Mouse (Mus musculus) lung, embryonic 14.5 days (tissue): Measurements from ENCODE around the gene Slfn5. TPM values are rescaled to one million over a fixed set of nuclear protein-coding genes. Genes with fewer than 3 reads are reported as not detected.
A peak's percentile ranks its signal among the peaks of the same experiment; 100 is the strongest.
"Not testable (repeated sequence)": the region's sequence is repeated elsewhere in the genome, so short reads cannot be mapped to it uniquely, and the experiment has no call there.

ENCODE experiments used
- ATAC-seq: fragments of 200-750 bp; cut with Nextera tagmentation; 2 replicates; pipeline ENCODE4 v1.8.0; 2017; ENCODE audit warnings: mild to moderate bottlenecking, moderate TSS enrichment, moderate library complexity; ENCODE audit not compliant: insufficient read depth
- DNase-seq: peaks from one replicate; pipeline ENCODE4 v3.0.0-alpha.2; 2015
- H3K27ac ChIP-seq: fragments of 300-500 bp; sonication (generic); 2 replicates; pipeline ENCODE4 v1.5.1; 2014; ENCODE audit warnings: low read depth, mild to moderate bottlenecking, moderate library complexity
- H3K27me3 ChIP-seq: fragments of 300-500 bp; sonication (generic); 2 replicates; pipeline ENCODE4 v1.6.1; 2014; ENCODE audit warnings: low read length, control low read depth; ENCODE audit not compliant: insufficient read depth
- H3K36me3 ChIP-seq: fragments of 300-500 bp; sonication (generic); 2 replicates; pipeline ENCODE4 v1.6.1; 2014; ENCODE audit warnings: control low read depth; ENCODE audit not compliant: insufficient read depth
- H3K4me1 ChIP-seq: fragments of 300-500 bp; sonication (generic); 2 replicates; pipeline ENCODE4 v1.6.1; 2014; ENCODE audit warnings: antibody characterized with exemption, control low read depth; ENCODE audit not compliant: insufficient read depth
- H3K4me2 ChIP-seq: fragments of 300-500 bp; sonication (generic); 2 replicates; pipeline ENCODE4 v1.6.1; 2014; ENCODE audit warnings: mild to moderate bottlenecking
- H3K4me3 ChIP-seq: fragments of 300-500 bp; sonication (generic); 2 replicates; pipeline ENCODE4 v1.5.1; 2014; ENCODE audit warnings: low read depth, low read length
- H3K9ac ChIP-seq: fragments of 300-500 bp; sonication (generic); 2 replicates; pipeline ENCODE4 v1.6.1; 2014
- H3K9me3 ChIP-seq: fragments of 300-500 bp; sonication (generic); 2 replicates; pipeline ENCODE4 v1.6.1; 2016; ENCODE audit warnings: low read depth, low read length, control low read depth
- CTCF ChIP-seq: IDR thresholded peaks from 2 replicates; pipeline ENCODE4 v1.5.1; 2016; ENCODE audit warnings: antibody characterized with exemption, low read depth
- WGBS: fragments of 180-500 bp; shearing (Covaris S2); extraction: QIAGEN DNeasy Blood & Tissue Kit; methylation state at CpG from one replicate; pipeline ENCODE4 v1.1.7; 2014; 5-methylcytosine and 5-hydroxymethylcytosine counted together
- polyA plus RNA-seq: library from polyadenylated mRNA; unstranded; fragments of >200 nt; fragmentation: Nextera tagmentation; extraction: Ambion mirVana; gene quantifications from 2 replicates; pipeline ENCODE4 v1.2.1, GENCODE M21; 2014

The Slfn5 gene
- polyA plus RNA-seq, 1 experiment from 2014 or later: 1.6 TPM

DNA sequence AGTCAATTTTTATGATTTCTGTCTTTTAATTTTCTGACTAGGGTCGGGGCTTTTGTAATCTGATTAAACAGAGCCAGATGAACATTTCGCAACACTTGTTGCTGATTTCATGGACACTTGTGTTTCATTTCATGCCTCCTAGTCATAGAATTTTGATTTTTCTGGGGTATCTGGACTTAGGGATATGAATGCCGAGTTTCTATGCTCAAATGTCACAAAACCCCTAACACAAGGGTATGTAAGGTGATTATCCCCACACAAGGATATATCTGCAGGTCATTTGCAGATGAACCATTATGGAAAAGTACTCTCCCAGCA lies 21.6 kb upstream of the Slfn5 start:
- no peak for TF ChIP-seq CTCF
- 44% methylated on average over 3 of the region's 3 CpGs for WGBS
- peaks cover 47% of the 10 kb centered on the region for H3K27me3 ChIP-seq

DNA sequence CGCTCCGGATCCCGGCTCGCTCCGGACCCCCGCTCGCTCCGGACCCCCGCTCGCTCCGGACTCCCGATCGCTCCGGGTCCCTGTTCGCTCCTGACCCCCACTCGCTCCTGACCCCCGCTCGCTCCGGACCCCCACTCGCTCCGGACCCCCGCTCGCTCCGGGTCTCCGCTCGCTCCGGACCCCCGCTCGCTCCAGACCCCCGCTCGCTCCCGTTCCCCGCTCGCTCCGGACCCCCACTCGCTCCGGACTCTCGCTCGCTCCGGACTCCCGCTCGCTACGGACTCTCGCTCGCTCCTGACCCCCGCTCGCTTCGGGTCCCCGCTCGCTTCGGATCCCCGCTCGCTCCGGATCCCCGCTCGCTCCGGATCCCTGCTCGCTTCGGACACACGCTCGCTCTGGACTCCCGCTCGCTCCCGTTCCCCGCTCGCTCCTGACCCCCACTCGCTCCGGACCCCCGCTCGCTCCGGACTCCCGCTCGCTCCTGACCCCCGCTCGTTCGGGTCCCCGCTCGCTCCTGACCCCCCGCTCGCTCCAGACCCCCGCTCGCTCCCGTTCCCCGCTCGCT lies 20.7 kb upstream of the Slfn5 start:
- H3K27ac ChIP-seq, H3K36me3 ChIP-seq, H3K9ac ChIP-seq, H3K9me3 ChIP-seq, H3K4me1 ChIP-seq, ATAC-seq: not testable (repeated sequence)
- 1% methylated on average over 68 of the region's 85 CpGs for WGBS
- Histone ChIP-seq H3K4me3 (peak overlapping the region; percentile 47), H3K4me2 (peak overlapping the region; percentile 80), H3K27me3 (peaks cover 51% of the 10 kb centered on the region)
- DNase-seq: peak; percentile 50

More for the DNA sequence above, 21.6 kb upstream of the Slfn5 start:
- H3K27ac ChIP-seq: no peak overlapping the region
- no peak for ATAC-seq
- no peaks in the 10 kb centered on the region for H3K9me3 ChIP-seq
- no peak overlapping the region for H3K9ac ChIP-seq
- H3K36me3 ChIP-seq: no peaks in the 10 kb centered on the region
- no peak for DNase-seq
- 0 out of 2 replicates have a peak, but pooled peaks cover 4% of the 10 kb centered on the region for H3K4me1 ChIP-seq
- H3K4me3 ChIP-seq: no peak overlapping the region
- H3K4me2 ChIP-seq: no peak overlapping the region

DNA sequence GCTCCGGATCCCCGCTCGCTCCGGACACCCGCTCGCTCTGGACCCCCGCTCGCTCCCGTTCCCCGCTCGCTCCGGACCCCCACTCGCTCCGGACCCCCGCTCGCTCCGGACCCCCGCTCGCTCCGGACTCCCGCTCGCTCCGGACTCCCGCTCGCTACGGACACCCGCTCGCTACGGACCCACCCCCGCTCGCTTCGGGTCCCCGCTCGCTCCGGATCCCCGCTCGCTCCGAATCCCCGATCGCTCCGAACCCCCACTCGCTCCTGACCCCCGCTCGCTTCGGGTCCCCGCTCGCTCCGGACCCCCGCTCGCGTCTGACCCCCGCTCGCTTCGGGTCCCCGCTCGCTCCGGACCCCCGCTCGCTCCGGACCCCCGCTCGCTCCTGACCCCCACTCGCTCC lies 20.0 kb upstream of the Slfn5 start:
- ATAC-seq, H3K4me1 ChIP-seq, H3K36me3 ChIP-seq, H3K27ac ChIP-seq, H3K9me3 ChIP-seq: not testable (repeated sequence)
- peak overlapping the region; percentile 46; the same call in 1 of the 2 replicates for H3K9ac ChIP-seq
- H3K4me3 ChIP-seq: peak overlapping the region; percentile 47
- peak; percentile 22 for DNase-seq
- WGBS: 0% methylated on average over 53 of the region's 63 CpGs
- H3K27me3 ChIP-seq: peaks cover 53% of the 10 kb centered on the region
- peak overlapping the region; percentile 80 for H3K4me2 ChIP-seq

DNA sequence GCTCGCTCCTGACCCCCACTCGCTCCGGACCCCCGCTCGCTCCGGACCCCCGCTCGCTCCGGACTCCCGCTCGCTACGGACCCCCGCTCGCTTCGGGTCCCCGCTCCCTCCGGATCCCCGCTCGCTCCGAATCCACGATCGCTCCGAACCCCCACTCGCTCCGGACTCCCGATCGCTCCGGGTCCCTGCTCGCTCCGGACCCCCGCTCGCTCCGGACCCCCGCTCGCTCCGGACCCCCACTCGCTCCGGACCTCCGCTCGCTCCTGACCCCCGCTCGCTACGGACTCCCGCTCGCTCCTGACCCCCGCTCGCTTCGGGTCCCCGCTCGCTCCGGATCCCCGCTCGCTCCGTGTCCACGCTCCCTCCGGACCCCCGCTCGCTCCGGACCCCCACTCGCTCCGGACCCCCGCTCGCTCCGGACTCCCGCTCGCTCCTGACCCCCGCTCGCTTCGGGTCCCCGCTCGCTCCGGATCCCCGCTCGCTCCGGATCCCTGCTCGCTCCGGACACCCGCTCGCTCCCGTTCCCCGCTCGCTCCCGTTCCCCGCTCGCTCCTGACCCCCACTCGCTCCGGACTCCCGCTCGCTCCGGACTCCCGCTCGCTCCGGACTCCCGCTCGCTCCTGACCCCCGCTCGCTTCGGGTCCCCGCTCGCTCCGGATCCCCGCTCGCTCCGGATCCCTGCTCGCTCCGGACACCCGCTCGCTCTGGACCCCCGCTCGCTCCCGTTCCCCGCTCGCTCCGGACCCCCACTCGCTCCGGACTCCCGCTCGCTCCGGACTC lies 19.3 kb upstream of the Slfn5 start:
- H3K27ac ChIP-seq, DNase-seq, H3K36me3 ChIP-seq, H3K4me1 ChIP-seq, H3K9me3 ChIP-seq, ATAC-seq: not testable (repeated sequence)
- peaks cover 57% of the 10 kb centered on the region for H3K27me3 ChIP-seq
- H3K4me2 ChIP-seq: peak overlapping the region; percentile 80
- peak overlapping the region; percentile 47 for H3K4me3 ChIP-seq
- under 1% methylated on average over 103 of the region's 119 CpGs for WGBS
- peak overlapping the region; percentile 46 for H3K9ac ChIP-seq

DNA sequence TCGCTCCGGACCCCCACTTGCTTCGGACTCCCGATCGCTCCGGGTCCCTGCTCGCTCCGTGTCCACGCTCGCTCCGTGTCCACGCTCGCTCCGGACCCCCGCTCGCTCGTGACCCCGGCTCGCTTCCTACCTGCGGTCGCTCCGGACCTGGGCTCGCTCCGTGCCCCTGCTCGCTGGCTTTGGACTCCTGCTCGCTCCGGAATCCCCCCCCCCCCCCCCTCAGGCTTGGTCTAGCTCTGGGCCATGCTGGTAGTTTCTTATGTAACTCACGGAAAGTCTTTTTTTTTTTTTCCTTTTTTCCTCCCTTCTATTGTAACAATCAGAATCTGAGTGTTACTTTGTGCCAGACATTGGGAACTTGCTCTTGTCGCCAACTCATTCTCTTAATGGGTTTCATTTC lies 18.0 kb upstream of the Slfn5 start:
- H3K4me1 ChIP-seq: 0 out of 2 replicates have a peak, but pooled peaks cover 4% of the 10 kb centered on the region
- TF ChIP-seq CTCF: no peak
- ATAC-seq (no peak), DNase-seq (peak; percentile 3)
- H3K27ac ChIP-seq: no peak overlapping the region
- peak overlapping the region; percentile 80 for H3K4me2 ChIP-seq
- WGBS: 3% methylated on average over 29 of the region's 29 CpGs
- H3K9ac ChIP-seq: peak overlapping the region; percentile 32; the same call in 1 of the 2 replicates
- H3K9me3 ChIP-seq: no peaks in the 10 kb centered on the region
- H3K36me3 ChIP-seq: no peaks in the 10 kb centered on the region
- peaks cover 55% of the 10 kb centered on the region for H3K27me3 ChIP-seq
- H3K4me3 ChIP-seq: peak overlapping the region; percentile 47

DNA sequence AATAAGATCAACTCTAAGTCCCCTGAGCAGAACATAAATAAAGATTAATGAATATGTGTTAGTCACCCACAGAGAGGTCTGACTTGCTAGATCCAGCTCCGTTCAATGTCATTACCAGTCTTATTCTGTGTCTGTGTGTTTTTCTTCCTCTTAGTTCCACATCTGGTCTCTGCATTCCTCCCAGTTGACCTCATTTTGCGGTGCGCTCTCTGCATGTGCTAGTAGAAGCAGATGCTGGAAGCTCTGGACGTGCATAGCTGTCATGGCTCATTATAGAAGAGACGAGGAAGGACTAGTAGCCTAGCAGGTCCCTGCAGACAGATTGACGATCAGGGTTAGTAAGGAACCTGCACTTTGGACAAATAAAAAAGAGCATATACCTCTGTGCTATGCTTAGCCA lies 7.8 kb upstream of the Slfn5 start:
- H3K4me1 ChIP-seq: no peaks in the 10 kb centered on the region
- no peak overlapping the region for H3K4me3 ChIP-seq
- TF ChIP-seq CTCF: no peak
- WGBS: 60% methylated on average over 6 of the region's 6 CpGs
- DNase-seq (no peak), ATAC-seq (no peak)
- H3K9ac ChIP-seq: no peak overlapping the region
- H3K27me3 ChIP-seq: 0 out of 2 replicates have a peak, but pooled peaks cover 4% of the 10 kb centered on the region
- no peak overlapping the region for H3K27ac ChIP-seq
- no peaks in the 10 kb centered on the region for H3K9me3 ChIP-seq
- no peaks in the 10 kb centered on the region for H3K36me3 ChIP-seq
- no peak overlapping the region for H3K4me2 ChIP-seq

DNA sequence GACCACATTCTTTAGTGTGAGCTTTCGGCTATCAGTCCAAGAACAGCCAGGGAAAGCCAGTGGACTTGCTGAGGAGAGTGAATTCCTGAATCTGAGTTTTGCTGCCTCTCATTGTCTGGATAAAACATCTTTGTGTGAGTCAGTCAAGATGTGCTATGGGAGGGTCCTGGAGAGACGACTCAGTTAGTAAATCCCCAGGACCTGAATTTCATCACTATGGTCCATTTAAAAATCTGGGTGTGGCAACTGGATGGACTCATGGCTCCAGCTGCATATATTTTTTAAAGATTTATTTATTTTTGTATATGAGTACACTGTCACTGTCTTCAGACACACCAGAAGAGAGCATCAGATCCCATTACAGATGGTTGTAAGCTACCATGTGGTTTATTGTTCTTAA lies 5.5 kb upstream of the Slfn5 start:
- Histone ChIP-seq H3K4me1 (no peaks in the 10 kb centered on the region), H3K4me3 (no peak overlapping the region), H3K36me3 (no peaks in the 10 kb centered on the region), H3K9me3 (no peaks in the 10 kb centered on the region), H3K27me3 (peaks cover 10% of the 10 kb centered on the region), H3K27ac (no peak overlapping the region), H3K9ac (no peak overlapping the region), H3K4me2 (no peak overlapping the region)
- 34% methylated on average over 2 of the region's 2 CpGs for WGBS
- ATAC-seq (no peak), DNase-seq (no peak)
- no peak for TF ChIP-seq CTCF
